Mouse (Mus musculus): Measurements from ENCODE around the gene Vmn2r116. TPM values are rescaled to one million over a fixed set of nuclear protein-coding genes. Genes with fewer than 3 reads are reported as not detected.

The Vmn2r116 gene
- polyA plus RNA-seq (2015; fragmentation: Nextera tagmentation; extraction: Ambion mirVana), result not detected in 2 replicates

DNA sequence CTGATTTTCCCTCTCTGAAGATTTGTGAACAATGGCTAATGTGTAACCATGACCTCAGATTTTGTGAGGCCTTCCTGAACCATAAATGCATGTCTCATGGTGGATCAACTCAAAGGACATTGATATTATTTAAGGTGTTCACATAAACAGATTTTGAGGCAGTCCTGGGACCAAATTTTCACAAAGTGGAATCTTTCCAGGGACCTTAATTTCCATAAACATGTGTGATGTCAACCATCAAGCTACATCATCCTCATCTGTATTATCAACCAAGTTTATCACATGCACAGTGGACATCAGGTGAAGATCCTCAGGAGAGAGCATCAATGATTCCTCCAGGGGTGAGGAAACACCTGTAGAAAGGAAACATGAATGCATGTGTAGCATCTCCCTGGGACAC is at the start of gene Vmn2r116:
Vmn2r116 (plus strand) TSS at position 301 of the 400 bp plus-strand sequence.

DNA sequence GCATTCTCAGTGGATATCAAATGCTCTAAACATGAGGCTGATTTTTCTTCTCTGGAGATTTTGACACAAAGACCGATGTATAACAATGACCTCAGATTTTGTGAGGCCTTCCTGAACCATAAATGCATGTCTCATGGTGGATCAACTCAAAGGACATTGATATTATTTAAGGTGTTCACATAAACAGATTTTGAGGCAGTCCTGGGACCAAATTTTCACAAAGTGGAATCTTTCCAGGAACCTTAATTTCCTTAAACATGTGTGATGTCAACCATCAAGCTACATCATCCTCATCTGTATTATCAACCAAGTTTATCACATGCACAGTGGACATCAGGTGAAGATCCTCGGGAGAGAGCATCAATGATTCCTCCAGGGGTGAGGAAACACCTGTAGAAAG is 41.0 kb upstream of the Vmn2r116 start, which contains the start of gene Vmn2r115:
Vmn2r115 (plus strand) TSS at position 301 of the 400 bp plus-strand sequence.

Other genes with a start within 250 kb of the Vmn2r116 start
- 3.2 and 4.3 TPM in 2 replicates for gene Zfp40, start 191.4 kb upstream of the Vmn2r116 start, polyA plus RNA-seq (2015; fragmentation: Nextera tagmentation; extraction: Ambion mirVana)
- not detected in 2 replicates for gene Vmn2r114, start 72.1 kb upstream of the Vmn2r116 start, polyA plus RNA-seq (2015; fragmentation: Nextera tagmentation; extraction: Ambion mirVana)
- gene Vmn2r115, start 40.9 kb upstream of the Vmn2r116 start, polyA plus RNA-seq (2015; fragmentation: Nextera tagmentation; extraction: Ambion mirVana), result not detected in 2 replicates
- gene Vmn2r117, start 95.1 kb downstream of the Vmn2r116 start, polyA plus RNA-seq (2015; fragmentation: Nextera tagmentation; extraction: Ambion mirVana), result not detected in 2 replicates
- gene Zfp213, start 179.6 kb downstream of the Vmn2r116 start, polyA plus RNA-seq (2015; fragmentation: Nextera tagmentation; extraction: Ambion mirVana), result 6.6 and 7.5 TPM in 2 replicates
- 4.7 and 5.1 TPM in 2 replicates for gene Zfp13, start 214.9 kb downstream of the Vmn2r116 start, polyA plus RNA-seq (2015; fragmentation: Nextera tagmentation; extraction: Ambion mirVana)
- gene Zscan10, start 216.3 kb downstream of the Vmn2r116 start, polyA plus RNA-seq (2015; fragmentation: Nextera tagmentation; extraction: Ambion mirVana), result not detected in 2 replicates

All from skeletal muscle tissue, postnatal 0 days (tissue).